Mouse (Mus musculus) hindbrain, embryonic 16.5 days (tissue): ENCODE data around the gene Tbkbp1. TPM values are rescaled to one million over a fixed set of nuclear protein-coding genes. Genes with fewer than 3 reads are reported as not detected.
"Not testable (repeated sequence)": the region's sequence is repeated elsewhere in the genome, so short reads cannot be mapped to it uniquely, and the experiment has no call there.

Experiments used
- ATAC-seq: fragments of 200-750 bp; cut with Nextera tagmentation; 2 replicates; pipeline ENCODE4 v1.8.0; 2017; ENCODE audit warnings: moderate TSS enrichment, moderate library complexity
- H3K27ac ChIP-seq: fragments of 300-500 bp; sonication (generic); 2 replicates; pipeline ENCODE4 v1.5.1; 2014; ENCODE audit warnings: low read depth, mild to moderate bottlenecking, control low read depth, low read length, moderate library complexity
- H3K27me3 ChIP-seq: fragments of 300-500 bp; sonication (generic); replicated peaks from 2 replicates; pipeline ENCODE4 v1.6.1; 2014; ENCODE audit warnings: low read length; ENCODE audit not compliant: control insufficient read depth, insufficient read depth
- H3K36me3 ChIP-seq: fragments of 300-500 bp; sonication (generic); 2 replicates; pipeline ENCODE4 v1.6.1; 2014; ENCODE audit warnings: mild to moderate bottlenecking, low read length, moderate library complexity, mixed read lengths; ENCODE audit not compliant: control insufficient read depth, insufficient read depth
- H3K4me1 ChIP-seq: fragments of 300-500 bp; sonication (generic); 2 replicates; pipeline ENCODE4 v1.6.1; 2014; ENCODE audit warnings: low read depth, low read length; ENCODE audit not compliant: control insufficient read depth, insufficient read depth
- H3K4me2 ChIP-seq: fragments of 300-500 bp; sonication (generic); 2 replicates; pipeline ENCODE4 v1.6.1; 2014; ENCODE audit warnings: mild to moderate bottlenecking, low read length, control low read depth, moderate library complexity
- H3K4me3 ChIP-seq: fragments of 300-500 bp; sonication (generic); 2 replicates; pipeline ENCODE4 v1.5.1; 2014; ENCODE audit warnings: mild to moderate bottlenecking, low read length, control low read depth, moderate library complexity
- H3K9ac ChIP-seq: fragments of 300-500 bp; sonication (generic); 2 replicates; pipeline ENCODE4 v1.6.1; 2014; ENCODE audit warnings: low read depth, mild to moderate bottlenecking, control low read depth, low read length, moderate library complexity
- H3K9me3 ChIP-seq: fragments of 300-500 bp; sonication (generic); 2 replicates; pipeline ENCODE4 v1.6.1; 2014; ENCODE audit warnings: mild to moderate bottlenecking, low read length, moderate library complexity; ENCODE audit not compliant: control insufficient read depth
- WGBS: fragments of 180-500 bp; shearing (Covaris S2); extraction: QIAGEN DNeasy Blood & Tissue Kit; methylation state at CpG from one replicate; pipeline ENCODE4 v1.1.7; 2014; 5-methylcytosine and 5-hydroxymethylcytosine counted together
- polyA plus RNA-seq: library from polyadenylated mRNA; unstranded; fragments of >200 nt; fragmentation: Nextera tagmentation; extraction: Ambion mirVana; gene quantifications from 2 replicates; pipeline ENCODE4 v1.2.1, GENCODE M21; 2015

The Tbkbp1 gene
- polyA plus RNA-seq = 7.2 and 7.8 TPM in 2 replicates

DNA sequence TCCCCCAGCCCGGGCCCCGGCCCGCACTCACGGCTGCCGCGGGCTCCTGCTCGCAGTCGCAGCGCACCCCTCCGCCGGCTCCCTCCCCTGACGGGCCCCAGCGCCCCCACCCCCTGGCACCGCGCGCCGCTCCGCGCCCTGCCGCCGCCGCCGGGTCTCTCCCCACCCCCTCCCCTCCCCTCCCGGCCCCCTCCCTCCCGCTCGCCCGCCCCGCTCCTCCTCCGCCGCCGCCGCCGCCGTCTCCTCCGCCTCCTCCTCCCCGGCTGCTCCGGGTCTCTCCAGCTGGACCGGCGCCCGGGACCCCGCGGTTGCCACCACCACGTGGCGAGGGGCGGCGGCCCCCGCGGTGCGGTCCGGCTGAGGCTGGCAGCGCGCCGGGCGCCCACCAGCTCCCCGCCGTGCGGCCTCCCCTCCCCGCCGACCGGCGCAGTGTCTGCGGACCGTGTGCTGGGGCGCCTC is at the start of gene Tbkbp1:
Tbkbp1 (minus strand) TSS at position 153 of the 459 bp plus-strand sequence.
- peak within 1 kb of the TSS; percentile 56 for H3K4me3 ChIP-seq

GRCm38 (mm10) chr11:97199519-97199918 is 48.2 kb upstream of the Tbkbp1 start:
- H3K4me1 ChIP-seq = no peaks in the 10 kb centered on the region
- no peak overlapping the region for H3K27ac ChIP-seq
- H3K9ac ChIP-seq = no peak overlapping the region
- H3K4me3 ChIP-seq = no peak overlapping the region
- WGBS = 81% methylated on average over 6 of the region's 6 CpGs
- H3K36me3 ChIP-seq = no peaks in the 10 kb centered on the region
- no peak overlapping the region for H3K4me2 ChIP-seq
- ATAC-seq = no peak
- no peaks in the 10 kb centered on the region for H3K9me3 ChIP-seq
- no peaks in the 10 kb centered on the region for H3K27me3 ChIP-seq

More for the DNA sequence above, at the start of gene Tbkbp1:
- peak within 1 kb of the TSS; percentile 87 for H3K9ac ChIP-seq
- H3K9me3 ChIP-seq = no peaks in the 10 kb centered on the region
- H3K4me2 ChIP-seq = peak within 1 kb of the TSS; percentile 84
- peaks cover 7% of the 10 kb centered on the region; the same call in 1 of the 2 replicates for H3K36me3 ChIP-seq
- peak; percentile 2 for ATAC-seq
- WGBS = under 1% methylated on average over 35 of the region's 64 CpGs
- peaks cover 29% of the 10 kb centered on the region for H3K4me1 ChIP-seq
- peak within 1 kb of the TSS; percentile 92 for H3K27ac ChIP-seq
- no peaks in the 10 kb centered on the region for H3K27me3 ChIP-seq

DNA sequence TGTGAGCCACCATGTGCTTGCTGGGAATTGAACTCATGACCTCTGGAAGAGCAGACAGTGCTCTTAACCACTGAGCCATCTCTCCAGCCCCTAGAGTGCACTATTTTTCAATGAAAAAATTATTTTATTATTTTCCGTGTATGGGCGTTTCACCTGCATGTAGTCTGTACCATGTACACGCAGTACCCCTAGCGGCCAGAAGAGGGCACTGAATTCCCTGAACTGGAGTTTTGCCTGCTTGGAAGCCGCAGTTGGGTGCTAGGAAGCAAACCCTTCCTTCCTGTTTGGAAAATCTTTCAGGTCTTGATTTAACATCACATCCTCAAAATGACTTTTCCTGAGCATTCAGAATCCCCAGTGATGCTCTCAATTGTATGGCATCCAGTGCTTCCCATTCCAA is 47.3 kb upstream of the Tbkbp1 start:
- Histone ChIP-seq H3K4me1 (no peaks in the 10 kb centered on the region), H3K4me3 (no peak overlapping the region), H3K36me3 (no peaks in the 10 kb centered on the region), H3K9me3 (no peaks in the 10 kb centered on the region), H3K9ac (no peak overlapping the region), H3K27ac (no peak overlapping the region), H3K27me3 (no peaks in the 10 kb centered on the region), H3K4me2 (no peak overlapping the region)
- 10% methylated on average over 5 of the region's 5 CpGs for WGBS
- ATAC-seq = no peak

DNA sequence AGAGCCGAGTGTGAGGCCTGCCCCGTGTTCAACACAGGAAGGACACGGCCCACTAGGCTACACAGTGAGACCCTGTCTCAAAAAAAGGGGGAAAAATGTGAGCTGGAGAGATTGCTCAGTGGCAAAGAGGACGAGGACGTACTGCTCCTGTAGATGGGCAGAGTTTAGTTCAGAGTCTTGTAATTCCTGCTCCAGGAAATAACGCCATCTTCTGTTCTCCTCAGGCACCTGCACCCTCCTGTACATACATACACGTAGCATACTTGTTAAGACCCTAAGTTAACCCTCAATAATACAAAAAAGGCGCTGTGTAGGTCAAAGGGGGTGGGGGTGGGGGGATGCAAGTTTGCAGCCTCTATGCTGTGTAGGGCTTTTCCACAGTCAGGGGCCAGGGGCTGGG is 45.7 kb upstream of the Tbkbp1 start:
- Histone ChIP-seq H3K9ac (no peak overlapping the region), H3K27ac (no peak overlapping the region), H3K4me2 (no peak overlapping the region), H3K4me3 (no peak overlapping the region), H3K9me3 (no peaks in the 10 kb centered on the region), H3K36me3 (no peaks in the 10 kb centered on the region), H3K4me1 (no peaks in the 10 kb centered on the region), H3K27me3 (no peaks in the 10 kb centered on the region)
- 84% methylated on average over 8 of the region's 8 CpGs for WGBS
- no peak for ATAC-seq

DNA sequence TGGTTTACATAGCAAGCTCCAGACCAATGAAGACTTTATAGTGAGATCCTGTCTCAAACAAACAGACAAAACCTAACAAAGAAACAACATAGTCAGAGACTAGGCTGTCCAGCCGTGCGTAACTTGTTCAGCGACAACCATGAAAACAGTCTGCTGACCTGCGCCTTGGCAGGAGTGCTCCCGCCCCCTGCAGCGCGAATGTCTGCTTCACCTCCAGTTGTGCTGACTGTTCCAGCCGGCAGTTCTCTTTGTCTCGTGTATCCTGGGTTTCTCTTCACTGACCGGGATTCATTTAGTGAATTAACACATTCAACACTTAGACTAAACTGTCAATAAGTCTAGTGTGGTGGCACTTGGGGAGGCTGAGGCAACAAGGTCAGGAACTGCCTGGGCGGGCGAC is 45.2 kb upstream of the Tbkbp1 start:
- WGBS = 56% methylated on average over 12 of the region's 12 CpGs
- Histone ChIP-seq H3K9ac (no peak overlapping the region), H3K9me3 (no peaks in the 10 kb centered on the region), H3K4me2 (no peak overlapping the region), H3K36me3 (no peaks in the 10 kb centered on the region), H3K27ac (no peak overlapping the region), H3K4me1 (no peaks in the 10 kb centered on the region), H3K4me3 (no peak overlapping the region), H3K27me3 (no peaks in the 10 kb centered on the region)
- no peak for ATAC-seq

DNA sequence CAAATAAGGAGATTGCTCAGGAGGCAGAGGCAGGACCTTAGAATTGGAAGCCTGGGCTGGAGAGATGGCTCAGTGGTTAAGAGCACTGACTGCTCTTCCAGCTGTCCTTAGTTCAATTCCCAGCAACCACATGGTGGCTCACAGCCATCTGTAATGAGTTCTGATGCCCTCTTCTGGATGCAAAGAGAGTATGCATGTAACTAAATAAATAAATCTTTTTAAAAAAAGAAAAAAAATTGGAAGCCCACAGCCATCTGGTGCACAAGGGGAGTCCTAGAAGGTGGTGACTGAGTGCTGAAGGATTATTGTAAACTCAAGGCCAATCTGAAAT is 41.3 kb upstream of the Tbkbp1 start:
- Histone ChIP-seq H3K27ac (no peak overlapping the region), H3K9ac (no peak overlapping the region), H3K4me2 (no peak overlapping the region), H3K4me1 (peaks cover 6% of the 10 kb centered on the region), H3K27me3 (no peaks in the 10 kb centered on the region), H3K4me3 (no peak overlapping the region), H3K9me3 (no peaks in the 10 kb centered on the region), H3K36me3 (no peaks in the 10 kb centered on the region)
- ATAC-seq = no peak

GRCm38 (mm10) chr11:97191915-97192620 is 40.8 kb upstream of the Tbkbp1 start:
- ATAC-seq = no peak
- H3K9me3 ChIP-seq = no peaks in the 10 kb centered on the region
- H3K4me2 ChIP-seq = no peak overlapping the region
- no peaks in the 10 kb centered on the region for H3K36me3 ChIP-seq
- 81% methylated on average over 6 of the region's 6 CpGs for WGBS
- no peak overlapping the region for H3K9ac ChIP-seq
- peaks cover 6% of the 10 kb centered on the region for H3K4me1 ChIP-seq
- H3K27me3 ChIP-seq = no peaks in the 10 kb centered on the region
- no peak overlapping the region for H3K4me3 ChIP-seq
- no peak overlapping the region for H3K27ac ChIP-seq

GRCm38 (mm10) chr11:97190992-97191391 is 39.7 kb upstream of the Tbkbp1 start:
- Histone ChIP-seq H3K4me2 (no peak overlapping the region), H3K9me3 (no peaks in the 10 kb centered on the region), H3K9ac (no peak overlapping the region), H3K36me3 (no peaks in the 10 kb centered on the region), H3K4me1 (peaks cover 13% of the 10 kb centered on the region), H3K27me3 (no peaks in the 10 kb centered on the region), H3K4me3 (no peak overlapping the region), H3K27ac (no peak overlapping the region)
- ATAC-seq = no peak
- 91% methylated on average over 6 of the region's 6 CpGs for WGBS

DNA sequence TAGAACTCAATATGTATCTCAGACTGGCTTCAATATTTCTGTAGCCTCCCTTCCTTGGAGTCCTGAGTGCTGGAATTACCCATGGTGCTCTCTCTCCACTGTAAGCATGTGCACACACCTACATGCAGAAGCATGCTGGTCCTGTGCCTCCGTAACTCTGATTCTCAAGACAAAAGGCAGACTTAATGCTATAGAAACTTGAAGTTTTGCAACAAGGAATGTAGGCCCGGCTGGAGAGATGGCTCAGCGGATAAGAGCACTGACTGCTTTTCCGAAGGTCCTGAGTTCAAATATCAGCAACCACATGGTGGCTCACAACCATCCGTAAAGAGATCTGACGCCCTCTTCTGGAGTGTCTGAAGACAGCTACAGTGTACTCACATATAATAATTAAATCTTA is 38.4 kb upstream of the Tbkbp1 start:
- H3K9ac ChIP-seq, H3K36me3 ChIP-seq, H3K27me3 ChIP-seq, H3K4me3 ChIP-seq, H3K9me3 ChIP-seq, ATAC-seq, H3K4me2 ChIP-seq, H3K27ac ChIP-seq: not testable (repeated sequence)
- WGBS = 86% methylated on average over 6 of the region's 6 CpGs
- H3K4me1 ChIP-seq = peaks cover 15% of the 10 kb centered on the region
